Mouse (Mus musculus) stomach, embryonic 16.5 days (tissue): ENCODE results near the gene Hoxb9. TPM values are rescaled to one million over a fixed set of nuclear protein-coding genes. Genes with fewer than 3 reads are reported as not detected.
A peak's percentile ranks its signal among the peaks of the same experiment; 100 is the strongest.

Source experiments
- ATAC-seq: fragments of 200-750 bp; cut with Nextera tagmentation; 2 replicates; pipeline ENCODE4 v1.8.0; 2017; ENCODE audit warnings: moderate number of reproducible peaks, moderate TSS enrichment; ENCODE audit not compliant: insufficient read depth, low FRiP score
- H3K27ac ChIP-seq: fragments of 300-500 bp; sonication (generic); 2 replicates; pipeline ENCODE4 v1.5.1; 2014; ENCODE audit warnings: low read length
- H3K27me3 ChIP-seq: fragments of 300-500 bp; sonication (generic); 2 replicates; pipeline ENCODE4 v1.6.1; 2014; ENCODE audit warnings: low read length, control low read depth, mixed read lengths; ENCODE audit not compliant: control insufficient read depth, insufficient read depth
- H3K36me3 ChIP-seq: fragments of 300-500 bp; sonication (generic); 2 replicates; pipeline ENCODE4 v1.6.1; 2014; ENCODE audit warnings: low read length; ENCODE audit not compliant: control insufficient read depth, insufficient read depth
- H3K4me1 ChIP-seq: fragments of 300-500 bp; sonication (generic); 2 replicates; pipeline ENCODE4 v1.6.1; 2014; ENCODE audit warnings: low read length, control low read depth, mixed read lengths; ENCODE audit not compliant: control insufficient read depth, insufficient read depth
- H3K4me2 ChIP-seq: fragments of 300-500 bp; sonication (generic); 2 replicates; pipeline ENCODE4 v1.6.1; 2014; ENCODE audit warnings: low read depth, low read length, mixed read lengths
- H3K4me3 ChIP-seq: fragments of 300-500 bp; sonication (generic); replicated peaks from 2 replicates; pipeline ENCODE4 v1.5.1; 2014; ENCODE audit warnings: mild to moderate bottlenecking, low read length
- H3K9ac ChIP-seq: fragments of 300-500 bp; sonication (generic); 2 replicates; pipeline ENCODE4 v1.6.1; 2014; ENCODE audit warnings: low read length
- H3K9me3 ChIP-seq: fragments of 300-500 bp; sonication (generic); replicated peaks from 2 replicates; pipeline ENCODE4 v1.6.1; 2016; ENCODE audit warnings: low read length, control low read depth; ENCODE audit not compliant: control insufficient read depth
- WGBS: fragments of 180-500 bp; shearing (Covaris S2); extraction: QIAGEN DNeasy Blood & Tissue Kit; methylation state at CpG from one replicate; pipeline ENCODE4 v1.1.7; 2014; 5-methylcytosine and 5-hydroxymethylcytosine counted together
- microRNA counts: library from miRNA; unstranded; fragments of <30 nt; microRNA quantifications from one replicate; lab custom pipeline; 2016
- microRNA-seq: library from miRNA; unstranded; fragments of <30 nt; microRNA quantifications from one replicate; pipeline ENCODE4, GENCODE M21; 2016
- polyA plus RNA-seq: library from polyadenylated mRNA; unstranded; fragments of >200 nt; fragmentation: Nextera tagmentation; extraction: Ambion mirVana; gene quantifications from 2 replicates; pipeline ENCODE4 v1.2.1, GENCODE M21; 2015

Hoxb9 gene
- polyA plus RNA-seq, 1 experiment from 2014 or later = 0.14 TPM

GRCm38 (mm10) chr11:96320688-96321087, 49.4 kb downstream of the Hoxb9 start:
- WGBS = 15% methylated on average over 17 of the region's 17 CpGs
- Histone ChIP-seq H3K4me1 (0 out of 2 replicates have a peak, but pooled peaks cover 3% of the 10 kb centered on the region), H3K9me3 (no peaks in the 10 kb centered on the region), H3K4me2 (peak overlapping the region; percentile 65), H3K27me3 (no peaks in the 10 kb centered on the region; the same call in 1 of the 2 replicates), H3K27ac (peak overlapping the region; percentile 98), H3K36me3 (no peaks in the 10 kb centered on the region), H3K4me3 (peak overlapping the region; percentile 63), H3K9ac (peak overlapping the region; percentile 88)
- no peak for ATAC-seq

DNA sequence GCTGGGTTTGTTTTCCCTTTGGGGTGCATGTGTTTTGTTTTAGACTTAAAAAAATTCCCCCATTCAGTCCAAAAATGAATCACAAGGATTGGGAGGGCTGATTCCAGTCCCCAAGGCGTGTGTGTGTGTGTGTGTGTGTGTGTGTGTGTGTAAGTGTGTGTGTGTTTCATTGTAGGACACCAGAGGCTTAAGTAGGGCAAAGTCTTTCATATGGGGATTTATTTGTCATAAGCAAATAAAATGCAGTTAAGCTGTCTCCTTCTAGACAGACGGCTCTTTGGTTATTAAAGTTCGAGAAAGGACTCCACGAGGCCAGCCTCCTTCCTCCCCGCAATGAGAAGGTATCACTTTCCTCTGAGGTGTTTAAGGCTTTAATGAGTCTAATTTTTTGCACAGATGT, 50.6 kb downstream of the Hoxb9 start:
- Histone ChIP-seq H3K9me3 (no peaks in the 10 kb centered on the region), H3K4me1 (no peaks in the 10 kb centered on the region), H3K4me2 (peak overlapping the region; percentile 65), H3K27ac (peak overlapping the region; percentile 98), H3K9ac (peak overlapping the region; percentile 84; the same call in 1 of the 2 replicates), H3K27me3 (peaks cover 4% of the 10 kb centered on the region; the same call in 1 of the 2 replicates), H3K4me3 (peak overlapping the region; percentile 63), H3K36me3 (no peaks in the 10 kb centered on the region)
- no peak for ATAC-seq
- 10% methylated on average over 5 of the region's 5 CpGs for WGBS

GRCm38 (mm10) chr11:96322738-96323137, 51.5 kb downstream of the Hoxb9 start:
- WGBS = 20% methylated on average over 6 of the region's 6 CpGs
- H3K9me3 ChIP-seq = no peaks in the 10 kb centered on the region
- ATAC-seq = no peak
- no peaks in the 10 kb centered on the region for H3K36me3 ChIP-seq
- peak overlapping the region; percentile 98 for H3K27ac ChIP-seq
- H3K4me1 ChIP-seq = 0 out of 2 replicates have a peak, but pooled peaks cover 6% of the 10 kb centered on the region
- H3K27me3 ChIP-seq = peaks cover 5% of the 10 kb centered on the region; the same call in 1 of the 2 replicates
- peak overlapping the region; percentile 63 for H3K4me3 ChIP-seq
- H3K9ac ChIP-seq = peak overlapping the region; percentile 84
- peak overlapping the region; percentile 65 for H3K4me2 ChIP-seq

DNA sequence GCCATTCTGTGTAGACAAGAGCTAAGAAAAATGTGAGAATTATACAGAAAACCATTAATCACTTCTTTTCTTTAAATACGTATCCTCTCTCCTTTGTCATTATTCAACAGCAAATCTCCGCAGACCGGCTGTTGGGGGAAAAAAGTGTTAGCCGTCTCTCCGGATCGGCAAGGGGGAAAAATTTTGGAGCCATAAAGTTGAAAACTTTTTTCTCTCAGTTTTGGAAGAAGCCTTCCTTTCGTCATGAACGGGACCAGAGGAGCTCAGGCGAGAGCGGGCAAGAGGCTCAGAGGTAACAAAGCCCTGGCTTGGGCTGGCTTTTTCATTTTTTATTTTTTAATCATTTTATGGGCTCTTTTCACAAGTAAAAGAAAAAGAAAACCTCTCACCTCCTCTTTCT, 51.9 kb downstream of the Hoxb9 start, which contains the start of gene Hoxb3:
Gene Hoxb3, plus strand, starts transcription at position 173 of the 400 bp plus-strand sequence.
- H3K27me3 ChIP-seq = peaks cover 5% of the 10 kb centered on the region; the same call in 1 of the 2 replicates

GRCm38 (mm10) chr11:96324125-96324524, 52.9 kb downstream of the Hoxb9 start:
- ATAC-seq = no peak
- Histone ChIP-seq H3K27ac (peak overlapping the region; percentile 98), H3K9me3 (no peaks in the 10 kb centered on the region), H3K4me1 (peaks cover 8% of the 10 kb centered on the region; the same call in 1 of the 2 replicates), H3K27me3 (peaks cover 5% of the 10 kb centered on the region; the same call in 1 of the 2 replicates), H3K36me3 (no peaks in the 10 kb centered on the region), H3K9ac (peak overlapping the region; percentile 84), H3K4me3 (peak overlapping the region; percentile 63), H3K4me2 (peak overlapping the region; percentile 65)
- 6% methylated on average over 5 of the region's 5 CpGs for WGBS

More for the DNA sequence above, 51.9 kb downstream of the Hoxb9 start, which contains the start of gene Hoxb3:
- WGBS = 23% methylated on average over 10 of the region's 10 CpGs
- Histone ChIP-seq H3K4me3 (peak within 1 kb of the TSS; percentile 63), H3K4me1 (0 out of 2 replicates have a peak, but pooled peaks cover 6% of the 10 kb centered on the region), H3K9me3 (no peaks in the 10 kb centered on the region), H3K27ac (peak within 1 kb of the TSS; percentile 98), H3K4me2 (peak within 1 kb of the TSS; percentile 65), H3K9ac (peak within 1 kb of the TSS; percentile 84), H3K36me3 (no peaks in the 10 kb centered on the region)
- no peak for ATAC-seq

DNA sequence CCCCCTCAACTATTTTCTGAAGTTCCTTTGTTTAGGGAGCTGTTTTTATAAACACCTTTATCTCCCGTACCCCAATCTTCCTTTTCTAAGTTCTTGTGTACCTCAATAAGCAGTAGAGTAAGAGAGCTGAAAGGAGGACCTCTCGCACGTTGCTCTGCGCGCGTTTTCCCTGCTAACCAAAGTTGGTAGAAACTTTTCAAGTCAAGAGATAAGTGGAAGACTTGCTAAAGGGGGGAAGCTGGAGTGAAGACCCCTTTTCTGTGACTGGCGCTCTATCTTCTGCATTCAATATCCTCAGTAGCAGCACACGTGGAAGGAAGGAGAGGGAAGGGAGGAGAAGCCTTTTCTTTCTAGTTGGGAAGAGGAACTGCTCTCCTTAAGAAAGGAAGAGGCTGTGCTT, 53.7 kb downstream of the Hoxb9 start:
- ATAC-seq = no peak
- Histone ChIP-seq H3K9ac (peak overlapping the region; percentile 84), H3K27me3 (peaks cover 5% of the 10 kb centered on the region; the same call in 1 of the 2 replicates), H3K4me3 (peak overlapping the region; percentile 63), H3K27ac (peak overlapping the region; percentile 98), H3K9me3 (no peaks in the 10 kb centered on the region), H3K4me1 (peaks cover 10% of the 10 kb centered on the region; the same call in 1 of the 2 replicates), H3K36me3 (no peaks in the 10 kb centered on the region), H3K4me2 (peak overlapping the region; percentile 65)
- WGBS = 20% methylated on average over 8 of the region's 8 CpGs

- 21% methylated on average over 22 of the region's 22 CpGs for WGBS
- Histone ChIP-seq H3K27me3 (peaks cover 5% of the 10 kb centered on the region; the same call in 1 of the 2 replicates), H3K36me3 (no peaks in the 10 kb centered on the region), H3K9ac (peak overlapping the region; percentile 84), H3K9me3 (no peaks in the 10 kb centered on the region), H3K4me1 (peaks cover 17% of the 10 kb centered on the region), H3K27ac (peak overlapping the region; percentile 98), H3K4me3 (peak overlapping the region; percentile 63), H3K4me2 (peak overlapping the region; percentile 65)
- ATAC-seq = no peak
Measured at GRCm38 (mm10) chr11:96325747-96326212, 54.5 kb downstream of the Hoxb9 start.

MicroRNAs encoded within 50 kb of the gene (microRNA counts, 519-probe panel; counts per million panel counts)
- microRNA mmu-miR-10a (lab: Ali Mortazavi, UCI) = 3,695 counts per million, percentile 86 among the panel's probes with 10 or more counts
- 1,835 counts per million, percentile 32 among the panel's probes with 10 or more counts for microRNA mmu-miR-196a (lab: Ali Mortazavi, UCI)

Small RNAs within 50 kb of the gene (microRNA-seq; reads per million reads assigned to microRNA genes)
- gene Mir10a (36,877 reads per million, percentile 99 among the genes with 10 or more reads in this experiment), gene Mir196a-1 (0.66 reads per million)

Other genes starting within 250 kb of the Hoxb9 start
- 2.5 and 5.3 TPM in 2 replicates for gene Gip, start 246.9 kb upstream of the Hoxb9 start, polyA plus RNA-seq
- 80.5 and 92.6 TPM in 2 replicates for gene Snf8, start 236.6 kb upstream of the Hoxb9 start, polyA plus RNA-seq
- gene Ube2z, start 206.1 kb upstream of the Hoxb9 start, polyA plus RNA-seq = 32.6 and 34.0 TPM in 2 replicates
- 693 and 716 TPM in 2 replicates for gene Atp5g1, start 195.8 kb upstream of the Hoxb9 start, polyA plus RNA-seq
- 0.25 TPM in 1 of 2 replicates, not detected in the other for gene Calcoco2, start 159.5 kb upstream of the Hoxb9 start, polyA plus RNA-seq
- gene Ttll6, start 137.7 kb upstream of the Hoxb9 start, polyA plus RNA-seq = 0.21 and 0.58 TPM in 2 replicates
- not detected in 2 replicates for gene Hoxb13, start 77.1 kb upstream of the Hoxb9 start, polyA plus RNA-seq
- gene Hoxb8, start 10.4 kb downstream of the Hoxb9 start, polyA plus RNA-seq = 0.44 and 1.5 TPM in 2 replicates
- gene Hoxb7, start 15.2 kb downstream of the Hoxb9 start, polyA plus RNA-seq = 6.3 and 8.3 TPM in 2 replicates
- gene Hoxb6, start 21.0 kb downstream of the Hoxb9 start, polyA plus RNA-seq = 5.6 and 8.3 TPM in 2 replicates
- 13.8 TPM in 2 replicates for gene Hoxb5, start 31.9 kb downstream of the Hoxb9 start, polyA plus RNA-seq
- gene Hoxb4, start 46.8 kb downstream of the Hoxb9 start, polyA plus RNA-seq = 2.2 and 2.7 TPM in 2 replicates
- 0.99 and 1.5 TPM in 2 replicates for gene Hoxb3, start 51.9 kb downstream of the Hoxb9 start, polyA plus RNA-seq
- gene Hoxb2, start 79.1 kb downstream of the Hoxb9 start, polyA plus RNA-seq = 9.1 and 11.5 TPM in 2 replicates
- gene Hoxb1, start 94.3 kb downstream of the Hoxb9 start, polyA plus RNA-seq = 0.24 TPM in 1 of 2 replicates, not detected in the other
- 1.1 and 1.4 TPM in 2 replicates for gene Skap1, start 193.1 kb downstream of the Hoxb9 start, polyA plus RNA-seq